13 mouse cellular contexts compared by ENCODE assay signal in the genomic region with DNA sequence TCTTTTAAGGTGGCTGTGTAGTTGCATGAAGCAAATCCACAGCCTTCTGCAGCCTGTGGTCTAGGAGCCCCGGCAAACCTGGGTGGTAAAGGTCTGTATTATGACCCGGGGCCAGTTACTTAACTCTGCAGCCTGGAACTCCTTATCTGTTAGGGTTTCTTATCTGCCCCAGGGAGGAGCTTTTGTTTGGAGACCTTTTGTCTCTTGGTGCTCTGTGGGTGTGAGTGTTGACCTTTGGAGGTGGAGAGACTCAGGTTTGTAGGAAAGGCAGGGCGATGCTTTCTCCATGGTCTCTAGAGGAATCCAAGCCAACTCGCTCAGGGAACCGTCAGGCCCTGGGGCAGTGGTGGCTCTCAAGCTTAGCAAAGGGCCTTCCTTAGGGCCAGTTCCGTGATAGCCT.
DNase-seq lines count a peak whose midpoint lies in the region; ATAC-seq and TF ChIP-seq lines count a peak whose summit lies in the region.
"Had no signal": no experiment of that assay in that cellular context is flagged by ENCODE, and none has a peak within 500 bp of the region (broad histone marks: within the 10 kb centered on the region; RNA-seq: fewer than 3 reads in every experiment).

No protein-coding gene starts in this region.

- ATAC-seq in hindbrain, embryonic 12.5 days (ENCODE audit: low FRiP score): no peak
- ATAC-seq in hindbrain, embryonic 16.5 days: no peak
- ATAC-seq in intestine, postnatal 0 days: no peak
- ATAC-seq: forebrain, embryonic 14.5 days had no signal

- no peaks in the 10 kb centered on the region for H3K9me3 ChIP-seq in hindbrain, embryonic 12.5 days (replicated peaks)
- no peaks in the 10 kb centered on the region for H3K9me3 ChIP-seq in hindbrain, embryonic 16.5 days (ENCODE audit: control insufficient read depth, low read length)
- H3K9me3 ChIP-seq in intestine, postnatal 0 days (ENCODE audit: control insufficient read depth): no peaks in the 10 kb centered on the region
- H3K9me3 ChIP-seq: embryonic facial prominence, embryonic 13.5 days; midbrain, embryonic 12.5 days had no signal

- no peaks in the 10 kb centered on the region for H3K36me3 ChIP-seq in hindbrain, embryonic 12.5 days
- H3K36me3 ChIP-seq in hindbrain, embryonic 16.5 days (ENCODE audit: control insufficient read depth, insufficient read depth, low read length): no peaks in the 10 kb centered on the region
- H3K36me3 ChIP-seq in intestine, postnatal 0 days (ENCODE audit: control insufficient read depth, insufficient read depth): no peaks in the 10 kb centered on the region
- H3K36me3 ChIP-seq: embryonic facial prominence, embryonic 13.5 days; midbrain, embryonic 12.5 days had no signal

- H3K27me3 ChIP-seq in hindbrain, embryonic 12.5 days: no peaks in the 10 kb centered on the region; the same call in 1 of the 2 replicates
- H3K27me3 ChIP-seq in hindbrain, embryonic 16.5 days (replicated peaks; ENCODE audit: control insufficient read depth, insufficient read depth, low read length): no peaks in the 10 kb centered on the region
- H3K27me3 ChIP-seq in intestine, postnatal 0 days (replicated peaks; ENCODE audit: control insufficient read depth, insufficient read depth, low read length): no peaks in the 10 kb centered on the region
- H3K27me3 ChIP-seq: embryonic facial prominence, embryonic 13.5 days; midbrain, embryonic 12.5 days had no signal

- H3K27ac ChIP-seq in hindbrain, embryonic 12.5 days: 0 out of 2 replicates have a peak overlapping the region, but pooled peaks have one; percentile 4
- H3K27ac ChIP-seq in hindbrain, embryonic 16.5 days (ENCODE audit: low read depth, low read length): no peak overlapping the region
- no peak overlapping the region for H3K27ac ChIP-seq in intestine, postnatal 0 days (ENCODE audit: low read depth, low read length)
- H3K27ac ChIP-seq: embryonic facial prominence, embryonic 13.5 days had no signal

- H3K4me3 ChIP-seq in hindbrain, embryonic 12.5 days: no peak overlapping the region
- H3K4me3 ChIP-seq in hindbrain, embryonic 16.5 days (ENCODE audit: low read length): no peak overlapping the region
- H3K4me3 ChIP-seq in intestine, postnatal 0 days (ENCODE audit: low read depth, low read length): no peak overlapping the region

- TF ChIP-seq CTCF in intestine, postnatal 0 days (IDR thresholded peaks at IDR 0.05; ENCODE audit: low read depth): no peak

- peaks cover 22% of the 10 kb centered on the region for H3K4me1 ChIP-seq in hindbrain, embryonic 12.5 days
- H3K4me1 ChIP-seq in hindbrain, embryonic 16.5 days (ENCODE audit: control insufficient read depth, insufficient read depth, low read depth, low read length): peaks cover 9% of the 10 kb centered on the region
- peaks cover 6% of the 10 kb centered on the region; the same call in 1 of the 2 replicates for H3K4me1 ChIP-seq in intestine, postnatal 0 days (replicated peaks; ENCODE audit: control insufficient read depth, insufficient read depth, low read length)

- H3K9ac ChIP-seq in hindbrain, embryonic 12.5 days: no peak overlapping the region
- no peak overlapping the region for H3K9ac ChIP-seq in hindbrain, embryonic 16.5 days (ENCODE audit: low read depth, low read length)
- no peak overlapping the region for H3K9ac ChIP-seq in intestine, postnatal 0 days (ENCODE audit: low read depth, low read length)
- H3K9ac ChIP-seq: midbrain, embryonic 12.5 days had no signal

- DNase-seq in ovary, postnatal 36 days (ENCODE audit: low spot score): peak; percentile 6
- DNase-seq in ovary, adult 18-20 months (ENCODE audit: low spot score): no peak
- DNase-seq in right cerebral cortex, adult 2 months (ENCODE audit: low spot score in 2 of 2): no peak
- DNase-seq in left cerebral cortex, adult 11 months (ENCODE audit: low spot score): no peak
- DNase-seq: cerebellum, postnatal 36 days; kidney, adult 9 months; lung, postnatal 14 days had no signal

- WGBS in hindbrain, embryonic 12.5 days: 37% methylated on average over 6 of the region's 6 CpGs
- 49% methylated on average over 6 of the region's 6 CpGs for WGBS in hindbrain, embryonic 16.5 days
- 42% methylated on average over 6 of the region's 6 CpGs for WGBS in intestine, postnatal 0 days

- H3K4me2 ChIP-seq in hindbrain, embryonic 12.5 days (replicated peaks): no peak overlapping the region; the same call in 1 of the 2 replicates
- no peak overlapping the region for H3K4me2 ChIP-seq in hindbrain, embryonic 16.5 days (ENCODE audit: low read length)
- peak overlapping the region; percentile 92; the same call in 1 of the 2 replicates for H3K4me2 ChIP-seq in intestine, postnatal 0 days (replicated peaks; ENCODE audit: low read depth)
